Mouse (Mus musculus): ENCODE measurements around the gene Gm21883.
"Not testable (repeated sequence)": the region's sequence is repeated elsewhere in the genome, so short reads cannot be mapped to it uniquely, and the experiment has no call there.

The Gm21883 gene

GRCm38 (mm10) chrX:31574183-31574582 lies at the start of gene Gm21883:
Gene Gm21883 (minus strand): TSS chrX:31574283.
- DNase-seq (ENCODE audit: low read depth, low spot score) = not testable (repeated sequence)

DNA sequence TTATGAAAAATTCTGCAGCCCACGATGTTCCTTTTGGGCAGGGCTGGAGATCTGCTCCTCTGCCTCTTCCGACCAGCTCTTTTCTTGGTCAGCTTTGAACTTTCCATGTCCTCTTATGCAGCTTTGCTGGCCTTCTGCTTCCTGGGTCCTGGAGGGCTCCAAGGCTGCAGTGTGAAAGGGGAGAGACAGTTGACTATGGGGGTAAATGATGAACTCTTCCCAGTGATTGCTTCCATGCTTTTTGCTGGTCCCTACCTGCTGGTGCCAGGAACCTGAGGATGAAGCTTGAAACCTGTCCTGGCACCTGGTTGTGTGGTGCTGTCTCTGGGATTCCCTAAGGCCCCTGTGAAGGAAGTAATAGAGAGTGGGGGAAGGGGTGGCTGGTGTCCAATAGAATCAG lies 44.7 kb upstream of the Gm21883 start, which contains the start of gene Spin2e:
TSS of gene Spin2e (minus strand) at position 101 of the 400 bp plus-strand sequence.
- DNase-seq (ENCODE audit: low read depth, low spot score) = not testable (repeated sequence)

Measured in R1 (cell line).